Mouse (Mus musculus) kidney, embryonic 14.5 days (tissue): ENCODE measurements around the gene Nrxn2. TPM values are rescaled to one million over a fixed set of nuclear protein-coding genes. Genes with fewer than 3 reads are reported as not detected.

Source experiments
- ATAC-seq: fragments of 200-750 bp; cut with Nextera tagmentation; 2 replicates; pipeline ENCODE4 v1.8.0; 2017; ENCODE audit warnings: moderate number of reproducible peaks, mild to moderate bottlenecking, moderate TSS enrichment, moderate library complexity; ENCODE audit not compliant: low FRiP score, low TSS enrichment
- H3K27ac ChIP-seq: fragments of 300-500 bp; sonication (generic); 2 replicates; pipeline ENCODE4 v1.5.1; 2014; ENCODE audit warnings: low read depth, mild to moderate bottlenecking, low read length, moderate library complexity, mixed read lengths
- H3K27me3 ChIP-seq: fragments of 300-500 bp; sonication (generic); 2 replicates; pipeline ENCODE4 v1.6.1; 2014; ENCODE audit warnings: mild to moderate bottlenecking, low read length; ENCODE audit not compliant: control insufficient read depth, insufficient read depth
- H3K36me3 ChIP-seq: fragments of 300-500 bp; sonication (generic); 2 replicates; pipeline ENCODE4 v1.6.1; 2014; ENCODE audit warnings: low read length, mixed read lengths; ENCODE audit not compliant: control insufficient read depth, insufficient read depth
- H3K4me1 ChIP-seq: fragments of 300-500 bp; sonication (generic); 2 replicates; pipeline ENCODE4 v1.6.1; 2014; ENCODE audit warnings: low read length, mixed read lengths; ENCODE audit not compliant: control insufficient read depth, insufficient read depth
- H3K4me2 ChIP-seq: fragments of 300-500 bp; sonication (generic); replicated peaks from 2 replicates; pipeline ENCODE4 v1.6.1; 2014; ENCODE audit warnings: low read depth, mild to moderate bottlenecking, low read length
- H3K4me3 ChIP-seq: fragments of 300-500 bp; sonication (generic); 2 replicates; pipeline ENCODE4 v1.5.1; 2014; ENCODE audit warnings: mild to moderate bottlenecking, low read length
- H3K9ac ChIP-seq: fragments of 300-500 bp; sonication (generic); 2 replicates; pipeline ENCODE4 v1.6.1; 2014; ENCODE audit warnings: low read depth, mild to moderate bottlenecking, low read length, moderate library complexity
- H3K9me3 ChIP-seq: fragments of 300-500 bp; sonication (generic); 2 replicates; pipeline ENCODE4 v1.6.1; 2016; ENCODE audit warnings: low read length; ENCODE audit not compliant: control insufficient read depth
- WGBS: fragments of 180-500 bp; shearing (Covaris S2); extraction: QIAGEN DNeasy Blood & Tissue Kit; methylation state at CpG from one replicate; pipeline ENCODE4 v1.1.7; 2014; 5-methylcytosine and 5-hydroxymethylcytosine counted together
- polyA plus RNA-seq: library from polyadenylated mRNA; unstranded; fragments of >200 nt; fragmentation: Nextera tagmentation; extraction: Ambion mirVana; gene quantifications from 2 replicates; pipeline ENCODE4 v1.2.1, GENCODE M21; 2014

Nrxn2 gene
- polyA plus RNA-seq, 1 experiment from 2014 or later = 5.4 TPM

DNA sequence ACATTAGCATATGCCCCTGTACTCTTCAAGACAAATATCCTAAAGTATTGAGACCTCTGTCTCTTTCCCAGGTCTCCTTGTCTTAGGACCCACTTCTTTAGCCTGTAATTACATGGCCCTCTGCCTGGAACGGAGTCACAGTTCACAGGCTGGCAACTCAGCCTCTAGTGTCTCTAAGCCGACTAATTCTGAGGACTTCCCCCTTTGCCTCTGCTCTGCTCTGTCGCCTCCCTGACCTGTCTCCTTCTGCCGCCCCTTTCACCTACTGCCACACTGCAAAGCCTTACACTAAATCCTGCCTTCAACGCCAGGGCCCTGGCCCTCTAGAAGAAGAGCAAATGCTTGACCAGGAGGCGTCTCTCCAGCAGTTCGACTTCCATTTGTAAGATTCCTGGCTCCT is 125.0 kb downstream of the Nrxn2 start:
- no peaks in the 10 kb centered on the region for H3K27me3 ChIP-seq
- H3K36me3 ChIP-seq = no peaks in the 10 kb centered on the region
- H3K4me1 ChIP-seq = no peaks in the 10 kb centered on the region
- H3K9ac ChIP-seq = no peak overlapping the region; the same call in 1 of the 2 replicates
- H3K4me3 ChIP-seq = no peak overlapping the region
- H3K27ac ChIP-seq = no peak overlapping the region
- 0 out of 2 replicates have a peak, but pooled peaks cover 3% of the 10 kb centered on the region for H3K9me3 ChIP-seq
- no peak overlapping the region for H3K4me2 ChIP-seq
- no peak for ATAC-seq
- WGBS = 26% methylated on average over 7 of the region's 7 CpGs

DNA sequence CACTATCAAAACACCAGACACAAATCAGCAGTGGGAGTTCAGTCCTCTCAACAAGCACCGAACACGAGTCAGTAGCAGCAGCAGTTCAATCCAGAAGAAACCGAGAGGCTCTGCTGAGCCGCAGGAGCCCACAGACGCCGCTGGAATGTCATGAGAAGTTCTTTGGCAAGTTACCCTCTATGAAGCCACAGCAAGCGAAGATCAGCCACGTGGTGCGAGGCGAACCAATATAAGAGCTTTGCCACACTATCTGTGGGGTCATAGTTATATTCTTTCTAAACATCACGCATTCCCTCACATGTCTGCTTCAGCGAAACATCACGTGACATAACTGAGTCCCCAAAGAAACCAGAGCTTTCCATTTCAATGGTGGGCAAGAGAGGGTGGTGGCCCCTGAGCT is 126.2 kb downstream of the Nrxn2 start:
- Histone ChIP-seq H3K4me3 (no peak overlapping the region), H3K27me3 (no peaks in the 10 kb centered on the region), H3K9ac (no peak overlapping the region), H3K4me2 (no peak overlapping the region), H3K4me1 (no peaks in the 10 kb centered on the region), H3K36me3 (no peaks in the 10 kb centered on the region), H3K9me3 (0 out of 2 replicates have a peak, but pooled peaks cover 3% of the 10 kb centered on the region), H3K27ac (no peak overlapping the region)
- 92% methylated on average over 13 of the region's 13 CpGs for WGBS
- no peak for ATAC-seq

- Histone ChIP-seq H3K27me3 (no peaks in the 10 kb centered on the region), H3K9ac (no peak overlapping the region), H3K27ac (no peak overlapping the region), H3K4me3 (no peak overlapping the region), H3K9me3 (0 out of 2 replicates have a peak, but pooled peaks cover 3% of the 10 kb centered on the region), H3K4me2 (no peak overlapping the region), H3K36me3 (no peaks in the 10 kb centered on the region), H3K4me1 (no peaks in the 10 kb centered on the region)
- 93% methylated on average over 5 of the region's 5 CpGs for WGBS
- ATAC-seq = no peak
Measured at GRCm38 (mm10) chr19:6545481-6545880, 127.0 kb downstream of the Nrxn2 start.

GRCm38 (mm10) chr19:6546096-6546495 is 127.6 kb downstream of the Nrxn2 start:
- Histone ChIP-seq H3K4me3 (no peak overlapping the region), H3K4me2 (no peak overlapping the region), H3K9me3 (0 out of 2 replicates have a peak, but pooled peaks cover 3% of the 10 kb centered on the region), H3K27me3 (no peaks in the 10 kb centered on the region), H3K9ac (no peak overlapping the region), H3K4me1 (no peaks in the 10 kb centered on the region), H3K27ac (no peak overlapping the region), H3K36me3 (no peaks in the 10 kb centered on the region)
- WGBS = 80% methylated on average over 1 of the region's 1 CpGs
- no peak for ATAC-seq

DNA sequence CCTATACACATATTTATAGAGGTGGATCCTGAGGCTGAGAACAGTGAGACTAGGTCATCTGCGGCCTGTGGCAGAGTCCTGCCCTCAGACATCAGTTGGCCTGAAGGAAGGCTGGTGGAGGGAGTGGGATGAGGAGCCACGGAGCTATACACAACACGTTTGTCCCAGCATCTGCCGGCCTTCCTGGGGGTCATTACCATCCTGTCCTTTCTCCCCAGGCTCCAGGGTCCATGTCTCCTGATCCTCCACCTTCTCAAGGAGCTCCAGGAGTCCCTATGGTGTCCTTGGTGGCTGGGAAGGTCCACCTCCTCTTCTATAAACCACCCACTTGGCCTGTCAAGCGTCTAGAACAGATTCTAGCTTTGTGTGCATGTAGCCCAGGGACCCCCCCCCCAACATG is 129.3 kb downstream of the Nrxn2 start:
- no peak overlapping the region for H3K9ac ChIP-seq
- no peak for ATAC-seq
- H3K4me3 ChIP-seq = no peak overlapping the region
- H3K4me1 ChIP-seq = no peaks in the 10 kb centered on the region
- whole genome bisulfite sequencing = 77% methylated on average over 5 of the region's 5 CpGs
- 0 out of 2 replicates have a peak, but pooled peaks cover 3% of the 10 kb centered on the region for H3K9me3 ChIP-seq
- no peaks in the 10 kb centered on the region for H3K27me3 ChIP-seq
- H3K4me2 ChIP-seq = no peak overlapping the region
- H3K36me3 ChIP-seq = no peaks in the 10 kb centered on the region
- H3K27ac ChIP-seq = no peak overlapping the region

GRCm38 (mm10) chr19:6548431-6549410 is 130.2 kb downstream of the Nrxn2 start:
- no peak overlapping the region for H3K4me3 ChIP-seq
- no peak for ATAC-seq
- no peaks in the 10 kb centered on the region for H3K27me3 ChIP-seq
- H3K4me1 ChIP-seq = no peaks in the 10 kb centered on the region
- no peak overlapping the region for H3K4me2 ChIP-seq
- WGBS = 65% methylated on average over 16 of the region's 16 CpGs
- no peak overlapping the region for H3K27ac ChIP-seq
- H3K9ac ChIP-seq = no peak overlapping the region
- 0 out of 2 replicates have a peak, but pooled peaks cover 3% of the 10 kb centered on the region for H3K9me3 ChIP-seq
- no peaks in the 10 kb centered on the region for H3K36me3 ChIP-seq

- H3K27ac ChIP-seq = no peak overlapping the region
- no peak for ATAC-seq
- 83% methylated on average over 11 of the region's 11 CpGs for WGBS
- H3K36me3 ChIP-seq = no peaks in the 10 kb centered on the region
- H3K4me2 ChIP-seq = no peak overlapping the region
- H3K4me1 ChIP-seq = no peaks in the 10 kb centered on the region
- H3K9me3 ChIP-seq = 0 out of 2 replicates have a peak, but pooled peaks cover 3% of the 10 kb centered on the region
- no peak overlapping the region for H3K9ac ChIP-seq
- no peak overlapping the region for H3K4me3 ChIP-seq
- H3K27me3 ChIP-seq = no peaks in the 10 kb centered on the region
Measured at GRCm38 (mm10) chr19:6549566-6549965, 131.0 kb downstream of the Nrxn2 start.

GRCm38 (mm10) chr19:6551215-6551614 is 132.7 kb downstream of the Nrxn2 start:
- 59% methylated on average over 4 of the region's 4 CpGs for WGBS
- Histone ChIP-seq H3K4me3 (no peak overlapping the region), H3K4me2 (no peak overlapping the region), H3K4me1 (no peaks in the 10 kb centered on the region), H3K27ac (no peak overlapping the region), H3K9me3 (no peaks in the 10 kb centered on the region), H3K36me3 (no peaks in the 10 kb centered on the region), H3K27me3 (no peaks in the 10 kb centered on the region), H3K9ac (no peak overlapping the region)
- ATAC-seq = no peak
